Mouse (Mus musculus) ES-Bruce4 (cell line): ENCODE results near the gene Erg28.

ENCODE experiments used
- CTCF ChIP-seq: IDR thresholded peaks from one replicate; pipeline ENCODE4 v1.8.1; 2011; ENCODE audit warnings: low read depth, low read length
- POLR2A ChIP-seq: IDR thresholded peaks from one replicate; pipeline ENCODE4 v1.8.1; 2011; ENCODE audit warnings: low read length; ENCODE audit not compliant: insufficient read depth

- TF ChIP-seq CTCF (no peak), POLR2A (no peak)
Observed at GRCm38 (mm10) chr12:85811676-85812075, 12.7 kb downstream of the Erg28 start.
